Mouse (Mus musculus) heart, postnatal 36 days (tissue): ENCODE results near the gene Nrxn3. TPM values are rescaled to one million over a fixed set of nuclear protein-coding genes. Genes with fewer than 3 reads are reported as not detected.

Source experiments
- DNase-seq, 2 experiments: peaks; one replicate each; pipeline ENCODE4 v3.0.0; 2021 to 2022
- intact Hi-C: fragments of 180-260 bp; cut with DNase I; formaldehyde crosslinking; loops from one replicate; pipeline ENCODE4 v1.15.1; 2025
- total RNA-seq, 2 experiments: library from RNA; stranded (reverse); gene quantifications; 2 replicates each; pipeline ENCODE4 v1.2.3; 2021

Gene Nrxn3
- total RNA-seq, 2 experiments from 2014 or later: 0.08 to 0.19 TPM

DNA sequence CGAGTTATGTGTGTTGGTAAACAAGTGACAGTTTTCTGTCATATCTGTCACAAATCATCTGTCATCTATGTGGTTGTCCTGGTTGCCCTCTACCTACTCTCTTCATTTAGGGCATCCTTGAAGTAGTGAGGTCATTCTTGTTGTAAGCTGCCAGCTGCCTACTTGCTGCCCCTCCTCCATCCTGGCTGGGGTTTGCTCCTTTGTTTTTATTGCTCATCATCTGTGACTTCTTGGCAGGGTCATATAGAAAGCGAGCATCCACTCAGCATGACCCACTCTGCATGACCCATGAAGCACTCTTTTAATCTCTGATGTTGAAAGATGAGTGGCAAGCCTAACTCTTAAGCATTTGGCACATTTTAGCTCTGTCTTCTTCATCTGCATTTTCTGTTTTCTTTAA lies 194.1 kb downstream of the Nrxn3 start:
- intact Hi-C loops: no loop called here
- DNase-seq: no peak

DNA sequence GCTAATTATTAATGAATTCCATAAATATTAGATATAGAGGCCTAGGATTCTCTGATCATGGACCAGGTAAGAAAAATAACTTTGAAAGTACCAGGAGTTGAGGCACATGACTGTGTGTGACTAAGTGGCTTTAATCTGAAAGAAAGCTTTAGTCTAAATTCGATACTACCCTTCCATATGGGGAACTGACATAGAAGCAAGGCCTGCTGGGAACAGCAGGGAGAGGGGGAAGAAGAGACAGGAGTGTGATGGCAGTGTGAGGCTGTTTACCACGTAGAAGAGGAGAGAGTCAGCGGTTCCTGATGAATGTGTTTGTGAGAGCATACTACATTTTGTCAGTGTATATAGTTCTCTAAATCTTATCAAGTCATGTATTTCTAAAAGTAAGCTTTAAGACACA lies 202.2 kb downstream of the Nrxn3 start:
- intact Hi-C loops: no loop called here
- no peak for DNase-seq

DNA sequence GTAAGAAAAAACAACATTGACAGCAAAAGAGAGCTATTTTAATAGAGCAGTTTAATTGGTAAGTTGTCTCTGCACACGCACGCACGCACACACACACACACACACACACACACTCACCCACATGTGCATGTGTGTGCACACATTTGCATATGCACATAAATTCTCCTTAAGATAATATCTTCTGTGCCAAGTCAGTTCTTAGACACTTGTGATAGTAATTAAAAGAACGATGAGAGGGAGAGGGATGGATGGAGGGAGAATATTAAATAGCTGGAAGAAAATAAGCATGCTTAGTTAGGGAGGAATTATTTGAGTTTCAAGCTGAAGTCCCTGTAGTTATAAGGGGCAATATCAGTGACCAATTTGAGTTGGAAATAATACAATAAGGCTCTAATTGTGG lies 203.6 kb downstream of the Nrxn3 start:
- DNase-seq: no peak
- intact Hi-C loops: no loop called here

DNA sequence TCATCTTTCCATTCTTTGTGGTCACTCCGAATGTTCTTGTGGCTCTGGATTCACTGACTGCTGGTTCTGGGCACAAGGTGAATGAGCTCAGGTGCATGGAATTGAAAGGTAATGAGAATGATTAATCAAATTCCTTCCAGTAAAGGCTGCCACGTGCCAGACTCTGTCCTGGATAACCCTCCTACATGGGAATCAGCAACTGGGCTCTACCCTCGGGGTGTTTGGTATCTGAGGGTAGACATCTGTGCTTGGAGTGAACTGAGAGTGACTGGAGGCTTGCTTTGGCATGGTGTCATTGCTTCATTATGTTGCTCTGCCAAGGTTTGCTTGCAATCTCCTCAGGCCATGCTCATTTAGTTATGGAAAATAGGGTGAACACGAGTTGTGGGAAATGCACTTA lies 209.0 kb downstream of the Nrxn3 start:
- no peak for DNase-seq
- intact Hi-C loops: no loop called here

DNA sequence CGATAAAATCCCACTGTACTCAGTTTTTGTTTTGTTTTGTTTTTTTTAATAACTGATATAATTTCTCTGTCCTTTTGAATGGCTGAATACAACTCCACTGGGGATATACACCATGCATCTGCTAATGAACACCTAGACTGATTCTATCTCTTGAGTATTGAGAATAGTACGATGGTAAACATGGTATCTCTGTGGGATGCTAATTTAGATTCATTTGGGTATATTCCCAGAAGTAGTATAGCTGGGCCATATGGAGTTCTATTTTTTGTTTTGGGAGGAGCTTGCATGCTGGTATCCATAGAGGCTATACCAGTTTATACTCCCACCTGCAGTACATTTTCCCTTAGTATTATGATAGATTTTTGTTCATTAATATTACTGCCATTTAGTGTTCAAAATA lies 217.0 kb downstream of the Nrxn3 start:
- no peak for DNase-seq
- intact Hi-C loops: no loop called here

DNA sequence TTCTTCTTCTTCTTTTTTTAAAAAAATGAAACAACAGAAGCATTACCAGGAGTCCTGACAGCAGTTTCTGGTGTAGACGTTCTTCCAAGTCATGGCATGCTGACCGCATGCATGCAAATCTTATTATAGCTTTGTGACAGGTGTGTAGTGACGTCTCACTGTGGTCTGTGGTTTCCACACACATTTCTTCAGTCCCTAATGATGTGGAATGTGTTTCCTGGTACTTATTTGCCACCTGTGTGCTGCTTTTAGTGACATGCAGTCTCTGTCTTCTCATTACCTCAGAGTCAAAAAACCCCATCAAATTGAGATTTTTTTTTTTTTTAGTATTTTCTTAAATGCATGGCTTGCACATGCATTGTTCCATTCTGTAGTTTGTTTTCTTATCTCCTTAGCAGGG lies 222.3 kb downstream of the Nrxn3 start:
- intact Hi-C loops: no loop called here
- no peak for DNase-seq

DNA sequence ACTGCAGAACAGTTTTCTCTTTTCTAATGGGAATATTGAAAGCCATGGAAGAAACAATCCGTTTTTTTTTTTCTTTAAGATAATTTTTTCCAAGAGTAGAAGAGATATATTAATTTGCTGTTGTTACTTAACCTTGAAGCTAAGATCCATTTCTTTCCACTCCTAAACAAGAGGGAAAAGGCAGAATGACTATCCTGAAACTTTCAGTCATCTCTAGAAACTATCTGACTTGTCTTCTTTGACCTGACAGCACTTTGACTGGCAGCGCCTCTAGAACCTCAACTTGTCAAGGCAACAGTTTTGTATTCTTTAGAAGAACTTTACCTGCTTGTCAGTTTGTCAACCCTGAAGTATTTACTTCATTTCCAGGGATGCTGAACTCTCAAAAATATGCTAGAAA lies 227.2 kb downstream of the Nrxn3 start:
- no peak for DNase-seq

DNA sequence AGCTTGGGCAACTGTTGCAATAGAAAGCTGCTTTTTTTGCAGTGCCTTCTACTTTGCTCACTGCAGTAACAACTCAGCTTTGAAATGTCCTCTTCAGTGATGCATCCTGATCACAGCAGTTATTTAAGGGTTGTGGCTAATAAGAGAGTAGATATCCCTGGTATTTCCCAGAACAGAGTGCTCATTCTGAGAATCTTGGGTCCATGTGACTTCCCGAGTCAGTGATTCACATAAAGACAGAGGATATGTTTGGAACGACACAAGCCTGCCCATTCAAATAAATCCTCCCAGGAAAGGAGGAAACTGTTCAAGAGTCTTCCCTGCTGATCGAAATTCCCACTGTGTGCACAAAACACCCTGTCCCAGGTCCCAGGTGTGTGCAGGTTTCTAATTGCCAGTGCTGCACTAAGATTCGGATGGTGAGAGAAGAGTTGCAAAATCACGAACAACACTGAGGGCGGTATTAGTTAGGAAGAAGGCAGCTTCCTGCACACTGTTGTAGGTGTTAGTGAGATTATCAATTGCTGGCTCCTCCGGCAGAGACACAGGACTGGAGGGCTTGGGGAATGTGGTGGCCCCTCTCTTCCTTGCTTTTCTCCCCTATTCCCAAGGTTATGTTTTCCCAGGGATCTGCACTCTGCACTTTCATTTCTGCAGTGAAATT lies 230.4 kb downstream of the Nrxn3 start:
- intact Hi-C loops: no loop called here
- no peak for DNase-seq

More for the DNA sequence above, 227.2 kb downstream of the Nrxn3 start:
- intact Hi-C loops: no loop called here

DNA sequence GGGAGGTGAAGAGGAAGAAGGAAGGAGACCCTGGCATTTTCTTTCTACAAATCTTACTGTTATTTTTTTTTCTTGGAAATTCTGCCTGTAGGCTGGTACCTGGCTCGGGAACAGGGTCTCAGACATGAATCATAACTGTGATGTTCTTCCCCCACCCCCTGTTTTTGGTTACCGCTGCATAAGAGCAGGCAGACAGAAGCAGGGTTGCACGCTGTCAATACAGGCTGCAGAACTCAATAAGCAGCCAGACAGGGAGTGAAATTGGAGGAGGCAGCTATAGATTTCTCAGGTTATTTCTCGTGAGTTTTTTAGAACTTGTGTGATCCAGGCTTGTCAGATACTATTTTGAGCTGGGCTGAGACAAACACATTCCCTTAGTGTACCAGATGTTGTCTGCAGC lies 231.1 kb downstream of the Nrxn3 start:
- intact Hi-C loops: no loop called here

DNA sequence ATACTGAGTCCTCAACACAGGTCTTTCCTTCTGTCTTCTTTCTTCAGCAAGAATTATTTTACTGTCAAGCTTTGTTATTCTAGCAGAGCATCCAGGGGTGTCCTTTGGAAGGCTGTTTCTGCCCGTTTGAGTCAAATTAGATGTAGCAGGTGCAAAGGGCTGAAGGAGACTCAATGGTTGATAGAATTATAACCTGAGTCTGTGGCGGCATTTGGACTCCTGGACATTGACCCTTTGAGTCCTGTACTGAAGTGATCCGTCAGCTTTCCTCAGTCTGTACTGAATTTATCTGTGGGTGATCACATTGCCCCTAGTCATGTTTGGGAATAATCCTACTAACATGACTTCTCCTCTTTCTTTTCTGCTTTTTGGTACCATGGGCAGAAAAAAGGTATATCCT lies 234.8 kb downstream of the Nrxn3 start:
- intact Hi-C loops: no loop called here
- no peak for DNase-seq

More for the DNA sequence above, 231.1 kb downstream of the Nrxn3 start:
- DNase-seq: no peak

DNA sequence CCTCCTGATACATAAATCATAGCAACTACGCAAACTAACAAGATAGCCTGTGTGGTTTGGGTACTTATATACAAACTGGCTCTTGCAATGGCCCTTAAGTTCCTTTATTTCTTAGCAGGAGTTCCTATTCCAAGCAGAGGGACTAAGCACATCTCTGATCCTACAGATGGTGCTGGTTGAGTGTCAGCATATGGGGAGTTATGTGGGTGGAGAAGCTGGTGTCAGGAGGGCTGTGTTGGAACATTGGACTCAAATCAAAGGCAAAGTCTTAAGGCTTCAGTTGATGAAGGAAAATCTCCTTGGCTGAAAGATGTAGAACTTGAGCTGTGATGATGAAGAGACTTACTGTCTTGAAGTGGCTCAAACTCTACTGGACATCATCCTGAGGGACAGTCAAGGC lies 238.1 kb downstream of the Nrxn3 start:
- intact Hi-C loops: no loop called here
- DNase-seq: no peak

DNA sequence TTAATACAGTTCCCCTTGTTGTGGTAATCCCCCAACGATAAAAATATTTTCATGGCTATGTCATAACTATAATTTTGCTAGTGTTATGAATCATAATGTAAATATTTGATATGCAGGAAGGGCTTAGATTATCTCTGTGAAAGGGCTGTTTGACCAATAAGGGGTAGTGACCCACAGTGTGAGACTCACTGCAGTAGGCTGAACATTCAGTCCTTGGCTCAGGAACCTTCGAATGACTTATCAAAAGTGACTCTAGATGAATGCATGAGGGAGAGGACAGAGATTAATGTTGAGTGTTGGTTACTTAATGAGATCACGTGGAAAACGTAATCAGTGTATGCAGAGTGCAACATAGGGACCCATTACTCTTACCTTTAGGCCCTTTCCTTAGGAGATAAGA lies 243.7 kb downstream of the Nrxn3 start:
- intact Hi-C loops: no loop called here
- DNase-seq: no peak

DNA sequence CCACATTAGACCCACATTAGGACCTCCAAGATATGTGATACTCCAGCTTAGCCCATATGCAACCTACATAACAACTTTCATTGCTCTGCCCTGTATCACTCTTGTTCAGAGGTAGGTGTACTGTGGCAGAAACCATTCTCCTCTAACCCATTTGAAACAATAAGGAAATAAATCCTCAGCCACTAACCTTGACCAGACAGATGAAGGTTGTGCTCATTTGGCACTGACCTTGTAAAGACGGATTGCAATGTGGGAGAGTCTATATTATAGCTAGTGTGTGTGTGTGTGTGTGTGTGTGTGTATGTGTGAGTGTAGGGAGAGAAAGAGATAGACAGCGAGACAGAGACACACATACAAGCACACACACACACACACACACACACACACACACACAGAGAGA lies 253.9 kb downstream of the Nrxn3 start:
- DNase-seq: no peak
- intact Hi-C loops: no loop called here

DNA sequence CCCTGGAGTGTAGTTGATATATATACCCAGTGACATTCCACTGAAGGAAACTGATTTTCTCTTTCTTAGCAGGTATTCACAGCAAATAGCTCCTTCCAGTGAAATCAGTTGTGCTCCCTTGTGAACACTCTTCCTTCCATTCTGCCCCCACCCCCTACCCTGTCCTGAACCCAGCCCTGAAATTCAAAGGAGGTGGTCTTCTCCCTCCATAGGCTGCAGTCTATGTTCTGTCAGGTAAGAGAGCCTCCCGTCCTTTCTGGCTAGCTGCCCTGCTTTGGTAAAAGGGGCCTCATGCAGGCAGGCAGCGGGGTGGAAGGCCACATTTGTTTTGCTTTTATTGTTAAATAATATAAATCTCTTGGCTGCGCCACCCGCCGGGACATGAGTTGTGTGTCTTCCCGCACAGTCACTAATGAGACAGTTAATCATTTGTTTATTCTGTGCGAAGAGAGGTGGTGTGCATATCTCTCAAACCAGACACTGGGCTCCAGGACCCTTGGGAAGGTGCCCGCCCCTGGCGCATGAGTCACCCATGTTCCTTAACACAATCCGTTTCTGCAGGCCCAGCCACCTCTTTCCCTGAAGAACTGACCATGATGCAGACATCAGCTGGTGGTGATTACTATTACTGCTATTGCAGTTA lies 261.1 kb downstream of the Nrxn3 start:
- DNase-seq: no peak

DNA sequence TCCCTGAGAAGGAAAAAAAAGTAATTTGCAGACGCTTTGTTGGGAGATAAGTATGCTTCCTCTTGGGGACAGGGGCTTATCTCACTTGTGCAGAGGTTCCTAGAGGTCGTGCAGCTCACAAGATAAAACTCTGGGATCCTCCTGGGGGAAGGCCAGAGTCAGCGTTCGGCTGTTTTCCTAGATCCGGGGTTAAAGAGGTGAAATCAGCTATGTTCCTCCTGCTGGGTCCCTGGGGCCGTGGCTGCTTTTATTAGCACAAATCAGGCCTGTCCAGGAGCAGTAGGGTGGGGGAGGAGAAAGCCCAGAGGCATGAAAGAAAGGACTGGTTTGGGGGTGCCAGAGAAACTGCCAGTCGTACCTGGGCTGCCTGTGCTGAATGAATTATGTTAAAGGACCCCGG lies 261.7 kb downstream of the Nrxn3 start:
- DNase-seq: no peak

More for the DNA sequence above, 261.1 kb downstream of the Nrxn3 start:
- intact Hi-C loops: no loop called here

DNA sequence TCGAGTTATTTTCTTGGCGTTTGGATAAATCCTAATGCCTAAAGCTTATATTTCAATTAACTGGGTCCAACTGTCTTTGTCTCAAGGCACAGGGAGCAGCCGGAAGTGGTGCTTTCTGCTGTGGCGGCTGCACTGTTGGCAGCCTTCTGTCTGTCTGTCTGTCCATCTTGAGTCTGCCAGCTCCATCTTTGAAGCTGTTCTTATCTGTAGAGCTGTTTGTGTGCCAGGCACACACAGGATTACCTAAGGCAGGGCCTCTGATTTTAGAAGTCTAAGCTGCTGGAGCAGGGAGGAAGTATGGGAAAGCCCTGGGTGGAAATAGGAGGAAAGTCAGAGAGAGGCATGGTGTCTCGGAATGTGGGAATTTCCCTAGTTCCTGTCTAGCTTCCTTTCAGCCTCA lies 262.1 kb downstream of the Nrxn3 start:
- intact Hi-C loops: no loop called here
- no peak for DNase-seq

More for the DNA sequence above, 261.7 kb downstream of the Nrxn3 start:
- intact Hi-C loops: no loop called here

DNA sequence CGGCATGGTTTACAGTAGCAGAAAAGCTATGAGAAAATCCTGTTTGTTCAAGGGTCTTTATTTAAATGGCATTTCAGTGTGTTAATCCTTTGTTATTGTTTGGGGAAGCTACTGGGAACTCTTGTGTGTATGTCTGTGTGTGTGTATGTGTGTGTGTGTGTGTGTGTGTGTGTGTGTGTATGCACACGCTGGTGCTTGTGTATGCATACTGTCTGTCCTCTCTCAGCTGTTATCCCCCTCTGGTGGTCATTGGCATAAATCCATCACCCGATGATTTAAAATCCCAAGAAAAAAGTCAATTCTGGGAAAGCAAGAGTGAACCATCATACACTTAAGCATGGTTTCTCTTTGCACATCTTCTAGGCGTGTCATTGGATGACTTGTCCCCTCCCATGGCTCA lies 264.4 kb downstream of the Nrxn3 start:
- intact Hi-C loops: no loop called here
- no peak for DNase-seq

DNA sequence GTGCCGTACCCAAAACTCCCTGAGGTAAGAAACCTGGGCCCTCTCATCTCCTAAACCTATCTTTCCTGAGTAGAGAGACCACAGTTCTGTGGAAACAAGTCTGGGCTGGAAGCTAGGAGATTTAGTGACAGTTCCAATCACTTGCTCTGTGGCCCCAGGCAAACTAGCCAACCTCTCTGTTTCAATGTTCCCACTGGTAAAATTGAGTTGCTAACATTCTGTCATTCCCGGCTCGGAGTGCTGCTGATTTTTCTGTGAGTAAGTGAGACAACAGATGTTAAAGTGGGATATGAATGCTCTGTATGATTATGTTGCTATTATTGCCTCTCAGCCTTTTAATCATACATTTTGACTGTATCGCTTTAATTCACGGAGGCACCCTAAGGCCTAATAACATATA lies 268.1 kb downstream of the Nrxn3 start:
- intact Hi-C loops: loop anchor here (5.0 kb wide), 1 partner anchor 307 kb away; no protein-coding TSS in a partner anchor
- DNase-seq: no peak

DNA sequence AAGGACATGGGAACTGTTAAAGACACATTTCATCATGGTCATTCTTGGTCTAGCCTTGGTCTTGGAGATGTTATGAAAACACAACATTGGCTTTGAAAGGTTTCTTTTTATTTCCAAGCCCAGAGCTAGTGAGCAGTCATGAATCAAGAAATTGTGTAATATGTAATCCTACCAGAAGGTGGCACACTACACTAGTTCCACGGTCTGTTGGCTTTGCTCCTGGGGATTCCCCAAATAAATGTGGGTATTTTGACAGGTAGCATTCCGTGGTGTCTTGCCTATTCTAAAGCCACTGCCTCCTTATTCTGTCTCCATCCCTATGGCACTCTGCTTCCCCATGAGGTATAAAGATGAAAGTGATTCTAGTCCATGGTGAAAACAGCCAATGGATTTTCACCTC lies 269.5 kb downstream of the Nrxn3 start:
- no peak for DNase-seq
- intact Hi-C loops: loop anchor here (1.0 to 5.0 kb wide), 2 partner anchors 114 to 305 kb away; no protein-coding TSS in a partner anchor

DNA sequence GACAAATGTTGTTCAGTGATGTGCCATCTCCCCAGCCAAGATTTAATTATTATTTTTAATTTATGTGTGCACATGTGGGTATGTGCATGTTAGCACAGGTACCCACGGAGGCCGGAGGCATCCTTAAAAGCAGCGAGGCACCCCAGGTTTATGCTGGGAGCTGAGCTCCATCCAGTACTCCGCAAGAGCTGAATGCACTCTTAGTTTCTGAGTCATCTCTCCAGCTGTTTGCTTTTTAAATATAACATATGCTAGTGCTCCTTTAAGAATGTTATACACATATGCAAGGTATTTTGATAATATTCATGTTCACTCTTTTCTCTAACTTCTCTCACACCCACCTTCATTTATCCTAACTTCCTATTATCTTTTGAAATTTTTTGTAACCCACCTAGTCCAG lies 271.1 kb downstream of the Nrxn3 start:
- intact Hi-C loops: loop anchor here (5.0 kb wide), 1 partner anchor 304 kb away; no protein-coding TSS in a partner anchor
- no peak for DNase-seq

DNA sequence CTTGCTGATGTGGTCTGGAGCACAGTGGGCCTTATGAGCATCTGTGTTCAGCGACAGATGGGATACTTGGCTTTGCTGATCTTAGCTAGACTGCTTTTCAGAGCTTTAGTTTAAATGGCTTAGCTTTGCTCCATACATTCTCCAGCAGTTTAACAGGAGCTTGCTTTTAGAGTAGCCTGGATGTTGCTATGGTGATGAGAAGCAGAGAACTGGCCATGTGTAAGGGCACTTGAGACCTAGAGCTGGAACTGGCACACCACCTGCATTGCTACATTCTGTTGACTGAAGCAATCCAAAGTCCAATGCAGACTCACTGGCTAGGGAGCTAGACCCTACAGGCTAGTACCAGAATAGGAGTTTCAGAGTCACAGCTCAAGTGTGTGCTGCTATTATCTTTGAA lies 293.8 kb downstream of the Nrxn3 start:
- intact Hi-C loops: no loop called here
- DNase-seq: no peak

DNA sequence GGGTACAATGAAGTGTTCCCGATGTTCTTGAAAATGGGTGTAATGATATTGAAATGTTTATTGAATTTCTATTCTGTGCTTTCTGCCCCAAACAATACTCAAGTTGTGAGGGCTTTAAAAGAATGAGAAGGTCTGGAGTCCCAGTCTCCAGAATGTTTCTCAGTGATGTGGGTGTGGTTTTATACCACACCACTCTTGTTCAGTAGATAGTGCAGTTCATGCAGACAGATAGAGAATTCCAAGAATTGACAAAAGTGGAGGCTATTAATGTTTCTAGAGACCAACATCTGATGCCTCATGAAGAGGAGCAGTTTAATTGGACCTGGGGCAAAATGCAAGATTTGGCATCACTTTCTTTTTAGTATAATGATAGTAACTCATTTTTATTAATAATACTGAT lies 302.5 kb downstream of the Nrxn3 start:
- no peak for DNase-seq
- intact Hi-C loops: no loop called here
